Mouse (Mus musculus): Measurements from ENCODE around the gene Gpr39.

DNA sequence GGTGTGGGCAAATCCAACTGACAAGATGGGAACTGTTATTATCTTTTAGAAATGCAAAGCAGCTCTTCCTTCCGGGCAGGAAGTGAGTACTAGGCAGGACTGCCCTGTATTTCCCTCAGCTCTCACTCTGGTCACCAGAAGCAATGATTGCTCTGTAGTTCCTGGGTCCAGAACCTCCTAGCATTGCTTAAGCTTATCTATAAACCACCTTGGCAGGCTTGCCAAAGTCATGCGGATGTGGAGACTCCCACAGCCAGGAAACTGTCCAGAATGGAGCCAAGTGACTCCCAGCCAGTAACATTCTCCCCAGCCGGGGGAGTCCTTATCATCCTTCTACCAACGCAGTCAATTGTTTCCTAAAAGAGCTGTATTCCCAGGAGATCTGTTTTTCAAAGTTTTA lies 13.7 kb upstream of the Gpr39 start:
- no peak for TF ChIP-seq GATA1 (IDR thresholded peaks at IDR 0.05; ENCODE audit: low read depth, low read length)
- no peak for TF ChIP-seq ZNF384 (IDR thresholded peaks at IDR 0.05; ENCODE audit: low read depth, low read length)
- TF ChIP-seq POLR2A (IDR thresholded peaks at IDR 0.05; ENCODE audit: control insufficient read depth in 1 of 2, insufficient read depth in 1 of 2, low read depth in 1 of 2, low read length in 2 of 2, poor library complexity in 1 of 2), result no peak
- no peak for TF ChIP-seq TBP (IDR thresholded peaks at IDR 0.05; ENCODE audit: low read depth, low read length)
- no peak for TF ChIP-seq CTCF (IDR thresholded peaks at IDR 0.05 in 2 of 3, conservative IDR thresholded peaks at IDR 0.05 in 1 of 3; ENCODE audit: control insufficient read depth in 1 of 3, insufficient read depth in 1 of 3, low read depth in 2 of 3, low read length in 3 of 3, poor library complexity in 1 of 3, severe bottlenecking in 1 of 3)
- TF ChIP-seq GABPA (IDR thresholded peaks at IDR 0.05; ENCODE audit: low read depth, low read length), result no peak
- no peak for TF ChIP-seq ELF1 (IDR thresholded peaks at IDR 0.05; ENCODE audit: low read depth, low read length)
- no peak for TF ChIP-seq JUND (IDR thresholded peaks at IDR 0.05; ENCODE audit: low read depth, low read length)
- TF ChIP-seq CHD2 (IDR thresholded peaks at IDR 0.05; ENCODE audit: low read length), result no peak

All from MEL (cell line).